Mouse (Mus musculus) liver, adult 2 months (tissue): ENCODE measurements around the gene Mmp20.

Source experiments
- CTCF ChIP-seq: fragments of 200-500 bp; IDR thresholded peaks from 2 replicates; pipeline ENCODE4 v1.5.1; 2011; ENCODE audit warnings: low read depth, low read length, control low read depth
- POLR2A ChIP-seq: fragments of 200-500 bp; IDR thresholded peaks from 2 replicates; pipeline ENCODE4 v1.6.1; 2011; ENCODE audit warnings: low read length, control low read depth; ENCODE audit not compliant: insufficient read depth; ENCODE audit errors: extremely low read depth

DNA sequence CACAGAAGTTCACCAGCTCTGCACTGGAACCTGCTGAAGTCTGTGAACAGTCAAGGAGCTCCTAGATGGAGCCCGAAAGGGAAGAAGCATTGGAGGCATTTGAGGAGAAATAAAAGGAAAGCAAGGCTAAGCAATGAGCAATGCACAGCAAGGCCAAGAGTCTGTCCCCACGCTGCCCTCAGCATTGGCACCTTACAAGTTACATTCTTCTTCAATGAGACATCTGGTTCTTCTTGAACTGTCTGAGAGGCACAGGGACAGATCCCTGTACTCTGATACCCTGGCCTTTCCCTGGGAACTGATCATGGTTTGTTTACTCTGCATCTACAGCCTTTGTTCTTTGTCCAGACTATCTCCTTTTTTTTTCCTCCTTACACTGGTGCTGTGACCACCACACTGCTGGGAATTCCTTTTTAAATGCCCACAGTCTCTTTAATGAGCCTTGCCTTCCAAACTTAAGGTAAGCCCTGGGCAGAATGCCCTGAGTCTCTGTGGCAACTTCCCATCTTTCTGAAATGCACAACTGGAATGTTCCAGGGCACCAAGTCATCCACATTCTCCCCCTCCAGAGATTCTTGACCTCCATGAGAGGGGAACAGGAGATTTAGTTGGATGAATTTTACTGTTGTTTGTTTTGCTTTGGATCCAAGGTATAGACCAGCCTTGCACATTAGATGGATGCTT lies 50.3 kb downstream of the Mmp20 start:
- TF ChIP-seq CTCF (no peak), POLR2A (no peak)
